Mouse (Mus musculus): ENCODE measurements around the gene Lysmd3. TPM values are rescaled to one million over a fixed set of nuclear protein-coding genes. Genes with fewer than 3 reads are reported as not detected.
A peak's percentile ranks its signal among the peaks of the same experiment; 100 is the strongest.
"Not testable (repeated sequence)": the region's sequence is repeated elsewhere in the genome, so short reads cannot be mapped to it uniquely, and the experiment has no call there.

The Lysmd3 gene
- polyA plus RNA-seq, 1 experiment from 2014 or later = 26.0 TPM

DNA sequence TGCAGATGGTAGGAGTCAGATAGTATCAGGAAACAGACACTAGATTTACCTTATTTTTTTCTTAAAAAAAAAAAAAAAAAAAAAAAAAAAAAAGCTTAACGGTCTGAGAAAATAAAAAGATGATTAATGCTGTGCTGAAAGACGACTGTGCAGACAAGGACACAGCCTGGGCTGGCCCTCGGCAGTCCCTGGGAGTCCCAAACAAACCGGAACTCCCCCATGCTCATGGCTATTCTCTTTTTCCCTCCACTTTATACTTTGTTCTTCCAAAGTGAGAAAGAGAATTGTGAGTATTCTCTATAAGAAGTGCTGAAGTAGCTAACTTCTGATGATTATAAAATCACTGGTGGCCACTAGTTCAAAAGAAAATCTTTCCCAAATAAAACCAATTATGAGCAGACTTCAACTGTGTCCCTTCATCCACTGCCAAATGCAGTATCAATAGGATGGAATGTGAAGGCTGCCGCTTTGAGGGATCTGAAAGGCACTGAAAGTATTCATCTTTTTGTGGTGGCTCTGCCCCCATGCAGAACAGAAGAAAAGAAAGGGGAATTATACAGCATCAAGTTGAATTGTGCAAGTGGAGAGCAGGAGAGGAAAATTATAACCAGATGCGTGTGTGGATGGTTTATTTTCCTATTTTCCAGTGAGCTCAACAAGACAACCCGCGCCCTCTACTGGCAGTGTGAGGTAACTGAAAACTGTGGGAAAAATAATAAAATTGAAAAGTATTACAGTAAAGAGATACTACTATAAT is 16.0 kb upstream of the Lysmd3 start:
- Histone ChIP-seq H3K9ac (replicated peaks; ENCODE audit: low read length) (no peak overlapping the region), H3K36me3 (ENCODE audit: insufficient read depth, low read length) (no peaks in the 10 kb centered on the region), H3K4me1 (ENCODE audit: insufficient read depth, low read length) (no peaks in the 10 kb centered on the region; the same call in 1 of the 2 replicates), H3K9me3 (ENCODE audit: low read length) (no peaks in the 10 kb centered on the region), H3K27me3 (ENCODE audit: insufficient read depth, low read length) (no peaks in the 10 kb centered on the region), H3K4me2 (replicated peaks; ENCODE audit: low read depth, low read length) (peak overlapping the region; percentile 25), H3K4me3 (ENCODE audit: low read length) (no peak overlapping the region), H3K27ac (ENCODE audit: low read length) (no peak overlapping the region)
- ATAC-seq (ENCODE audit: low FRiP score, low TSS enrichment) = no peak
- WGBS = 11% methylated on average over 8 of the region's 8 CpGs

DNA sequence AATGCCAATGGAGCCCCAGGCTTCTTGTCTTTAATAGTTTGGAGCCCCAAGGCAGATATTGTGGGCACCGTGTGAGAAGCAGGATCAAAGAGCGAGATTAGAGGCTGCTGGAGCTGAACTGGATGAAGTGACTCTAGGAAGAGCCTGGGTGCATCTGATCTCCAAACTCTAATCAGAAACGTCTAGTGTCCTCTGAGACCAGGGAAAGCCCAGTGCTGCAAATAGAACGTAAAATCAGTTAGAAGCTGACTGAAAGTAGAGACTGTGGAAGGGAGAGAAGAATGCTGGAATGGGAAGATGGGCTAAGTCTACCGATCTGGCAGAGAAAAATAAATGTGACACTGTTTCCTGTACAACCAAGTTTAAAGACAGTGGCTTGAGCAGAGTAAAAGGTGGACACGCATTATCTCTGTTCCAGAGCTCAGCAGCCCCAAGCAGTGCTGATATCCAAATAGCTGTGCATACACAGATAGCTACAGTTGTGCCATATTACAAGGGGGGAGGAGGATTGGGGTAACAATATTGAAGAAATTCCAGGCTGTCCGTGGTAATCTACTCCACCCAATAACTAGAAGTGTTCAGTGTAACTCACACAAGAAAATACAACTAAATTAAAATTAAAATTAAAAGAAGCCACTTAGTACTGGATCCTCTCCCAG is 14.8 kb upstream of the Lysmd3 start:
- Histone ChIP-seq H3K9ac (replicated peaks; ENCODE audit: low read length) (no peak overlapping the region), H3K27ac (ENCODE audit: low read length) (no peak overlapping the region), H3K9me3 (ENCODE audit: low read length) (no peaks in the 10 kb centered on the region), H3K36me3 (ENCODE audit: insufficient read depth, low read length) (no peaks in the 10 kb centered on the region), H3K4me1 (ENCODE audit: insufficient read depth, low read length) (no peaks in the 10 kb centered on the region; the same call in 1 of the 2 replicates), H3K4me3 (ENCODE audit: low read length) (no peak overlapping the region), H3K4me2 (replicated peaks; ENCODE audit: low read depth, low read length) (no peak overlapping the region), H3K27me3 (ENCODE audit: insufficient read depth, low read length) (no peaks in the 10 kb centered on the region)
- WGBS = 70% methylated on average over 7 of the region's 7 CpGs
- no peak for ATAC-seq (ENCODE audit: low FRiP score, low TSS enrichment)

DNA sequence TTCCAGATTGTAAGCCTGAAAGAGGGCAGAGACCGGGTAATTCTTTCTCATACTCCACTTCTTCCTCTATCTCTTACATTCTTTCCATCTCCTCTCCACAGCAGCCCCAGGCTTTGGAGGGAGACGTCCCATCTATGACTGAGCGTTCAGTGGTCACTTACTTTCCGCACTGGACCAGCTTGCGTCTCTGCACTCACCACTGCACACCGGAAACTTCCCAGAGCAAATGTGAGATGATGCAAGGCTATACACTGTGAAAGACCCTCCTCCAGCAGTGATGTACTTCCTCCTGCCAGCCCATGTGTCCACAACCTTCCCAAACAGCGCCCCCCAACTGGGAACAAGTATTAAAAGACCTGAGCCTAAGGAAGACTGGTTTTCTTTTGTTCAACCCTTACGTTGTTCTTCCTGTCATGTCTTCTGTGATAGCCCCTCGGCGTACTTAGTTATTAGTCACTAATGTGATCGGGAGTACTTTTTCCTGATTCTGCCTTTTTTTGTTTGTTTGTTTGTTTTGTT is 13.4 kb upstream of the Lysmd3 start:
- no peaks in the 10 kb centered on the region for H3K36me3 ChIP-seq (ENCODE audit: insufficient read depth, low read length)
- no peak for ATAC-seq (ENCODE audit: low FRiP score, low TSS enrichment)
- no peaks in the 10 kb centered on the region for H3K27me3 ChIP-seq (ENCODE audit: insufficient read depth, low read length)
- H3K9ac ChIP-seq (replicated peaks; ENCODE audit: low read length) = no peak overlapping the region
- no peak overlapping the region for H3K4me2 ChIP-seq (replicated peaks; ENCODE audit: low read depth, low read length)
- 87% methylated on average over 11 of the region's 11 CpGs for WGBS
- no peaks in the 10 kb centered on the region for H3K9me3 ChIP-seq (ENCODE audit: low read length)
- H3K27ac ChIP-seq (ENCODE audit: low read length) = no peak overlapping the region
- H3K4me1 ChIP-seq (ENCODE audit: insufficient read depth, low read length) = no peaks in the 10 kb centered on the region; the same call in 1 of the 2 replicates
- H3K4me3 ChIP-seq (ENCODE audit: low read length) = no peak overlapping the region

DNA sequence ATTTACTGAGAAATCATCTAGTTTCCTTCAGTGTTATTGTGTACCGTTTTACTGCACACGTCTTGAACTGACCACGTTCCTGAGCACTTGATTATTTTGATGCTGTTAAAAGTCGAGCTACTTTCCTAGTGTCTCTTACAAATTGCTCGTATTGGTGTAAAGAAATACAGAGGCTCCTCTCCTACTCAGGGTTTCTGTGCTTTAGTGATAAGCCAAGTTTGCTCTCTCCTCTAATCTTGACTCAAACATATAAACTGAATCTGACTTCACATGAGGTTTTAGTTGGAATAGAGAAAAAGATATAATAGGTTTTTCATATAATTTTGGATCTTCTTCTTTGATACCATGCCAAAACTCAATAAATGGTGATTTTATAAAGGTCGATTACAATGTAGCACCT is 11.1 kb upstream of the Lysmd3 start:
- Histone ChIP-seq H3K9me3 (ENCODE audit: low read length) (no peaks in the 10 kb centered on the region), H3K27me3 (ENCODE audit: insufficient read depth, low read length) (no peaks in the 10 kb centered on the region), H3K36me3 (ENCODE audit: insufficient read depth, low read length) (no peaks in the 10 kb centered on the region), H3K4me2 (replicated peaks; ENCODE audit: low read depth, low read length) (no peak overlapping the region), H3K9ac (replicated peaks; ENCODE audit: low read length) (no peak overlapping the region), H3K4me1 (ENCODE audit: insufficient read depth, low read length) (no peaks in the 10 kb centered on the region; the same call in 1 of the 2 replicates), H3K4me3 (ENCODE audit: low read length) (no peak overlapping the region), H3K27ac (ENCODE audit: low read length) (no peak overlapping the region)
- no peak for ATAC-seq (ENCODE audit: low FRiP score, low TSS enrichment)
- 82% methylated on average over 6 of the region's 6 CpGs for WGBS

DNA sequence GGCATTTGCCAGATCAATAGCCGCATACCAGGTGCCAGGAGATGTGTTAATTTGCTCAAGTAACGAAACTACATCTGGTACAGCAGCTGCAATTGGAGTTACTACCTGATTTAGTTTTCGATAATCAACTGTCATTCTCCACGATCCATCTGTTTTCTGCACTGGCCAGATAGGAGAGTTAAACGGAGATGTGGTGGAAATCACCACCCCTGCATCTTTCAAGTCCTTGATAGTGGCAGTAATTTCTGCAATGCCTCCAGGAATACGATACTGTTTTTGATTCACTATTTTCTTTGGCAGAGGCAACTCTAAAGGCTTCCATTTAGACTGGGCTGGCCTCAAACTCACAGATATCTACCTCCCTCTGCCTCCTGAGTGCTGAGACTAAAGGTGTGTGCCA is 7.1 kb upstream of the Lysmd3 start:
- not testable (repeated sequence) for H3K36me3 ChIP-seq (ENCODE audit: insufficient read depth, low read length); H3K4me3 ChIP-seq (ENCODE audit: low read length); H3K4me2 ChIP-seq (replicated peaks; ENCODE audit: low read depth, low read length); H3K4me1 ChIP-seq (ENCODE audit: insufficient read depth, low read length); H3K9ac ChIP-seq (replicated peaks; ENCODE audit: low read length); H3K9me3 ChIP-seq (ENCODE audit: low read length); H3K27ac ChIP-seq (ENCODE audit: low read length); ATAC-seq (ENCODE audit: low FRiP score, low TSS enrichment); H3K27me3 ChIP-seq (ENCODE audit: insufficient read depth, low read length)
- 69% methylated on average over 4 of the region's 6 CpGs for WGBS

DNA sequence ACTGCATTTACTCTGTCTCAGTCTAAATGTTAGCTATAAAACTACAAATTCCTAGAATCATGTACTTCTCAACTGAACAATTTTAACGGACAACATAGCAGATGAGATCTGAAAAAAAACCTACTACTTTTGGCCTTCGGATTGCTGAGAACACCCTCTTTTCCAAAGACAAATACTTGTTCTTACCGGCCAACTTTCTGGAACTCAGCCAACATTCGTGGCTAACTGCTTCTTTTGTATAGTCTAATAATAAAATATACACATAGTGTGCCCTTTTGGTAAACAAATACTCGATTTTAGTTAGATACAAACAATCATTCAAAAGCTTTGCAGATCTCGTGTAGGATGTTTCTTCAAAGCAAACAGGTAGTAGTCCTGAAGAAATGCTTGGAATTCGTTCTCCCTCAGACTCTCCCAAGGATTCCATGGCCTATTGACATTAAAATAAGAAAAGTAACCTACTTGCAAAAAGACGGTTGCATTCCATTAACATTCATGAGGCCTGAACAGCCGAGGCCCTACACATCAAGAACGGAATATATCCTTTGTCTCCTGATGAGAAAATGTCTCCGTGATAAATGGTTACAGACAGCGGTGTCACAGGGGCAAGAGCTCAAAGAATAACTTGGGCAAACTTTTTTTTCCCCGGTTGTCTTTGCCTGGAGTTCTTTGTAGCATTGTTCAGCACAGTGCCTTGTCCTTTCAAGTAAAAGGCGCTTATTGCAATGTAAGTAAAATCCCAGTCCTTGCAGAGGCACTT is 1.2 kb upstream of the Lysmd3 start:
- no peaks in the 10 kb centered on the region for H3K27me3 ChIP-seq (ENCODE audit: insufficient read depth, low read length)
- no peak for ATAC-seq (ENCODE audit: low FRiP score, low TSS enrichment)
- H3K36me3 ChIP-seq (ENCODE audit: insufficient read depth, low read length) = 0 out of 2 replicates have a peak, but pooled peaks cover 2% of the 10 kb centered on the region
- H3K27ac ChIP-seq (ENCODE audit: low read length) = no peak overlapping the region
- peak overlapping the region; percentile 64 for H3K4me2 ChIP-seq (replicated peaks; ENCODE audit: low read depth, low read length)
- WGBS = 35% methylated on average over 14 of the region's 14 CpGs
- H3K9me3 ChIP-seq (ENCODE audit: low read length) = no peaks in the 10 kb centered on the region
- peaks cover 16% of the 10 kb centered on the region for H3K4me1 ChIP-seq (ENCODE audit: insufficient read depth, low read length)
- no peak overlapping the region for H3K9ac ChIP-seq (replicated peaks; ENCODE audit: low read length)
- no peak overlapping the region for H3K4me3 ChIP-seq (ENCODE audit: low read length)

DNA sequence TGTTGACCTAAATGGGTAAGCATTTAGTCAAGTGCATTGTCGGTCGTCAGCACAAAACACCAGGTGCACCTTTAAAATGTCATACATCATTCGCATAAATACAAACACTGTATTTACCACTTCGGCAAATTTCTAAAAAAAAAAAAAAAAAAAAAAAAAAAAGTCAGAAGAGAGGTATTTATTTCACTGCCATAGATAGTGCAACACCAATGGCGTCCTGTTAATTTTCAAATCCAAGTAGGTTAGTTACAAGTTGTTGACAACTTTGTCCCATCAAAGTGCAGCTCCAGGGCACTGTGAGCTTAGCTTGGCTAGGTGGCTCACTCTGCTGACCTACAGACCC is 484 bp upstream of the Lysmd3 start:
- Histone ChIP-seq H3K27me3 (ENCODE audit: insufficient read depth, low read length) (no peaks in the 10 kb centered on the region), H3K4me1 (ENCODE audit: insufficient read depth, low read length) (peaks cover 16% of the 10 kb centered on the region), H3K27ac (ENCODE audit: low read length) (peak overlapping the region; percentile 94), H3K9ac (replicated peaks; ENCODE audit: low read length) (peak overlapping the region; percentile 78), H3K36me3 (ENCODE audit: insufficient read depth, low read length) (0 out of 2 replicates have a peak, but pooled peaks cover 2% of the 10 kb centered on the region), H3K9me3 (ENCODE audit: low read length) (no peaks in the 10 kb centered on the region), H3K4me2 (replicated peaks; ENCODE audit: low read depth, low read length) (peak overlapping the region; percentile 64), H3K4me3 (ENCODE audit: low read length) (peak overlapping the region; percentile 80)
- ATAC-seq (ENCODE audit: low FRiP score, low TSS enrichment) = no peak
- WGBS = 21% methylated on average over 5 of the region's 5 CpGs

DNA sequence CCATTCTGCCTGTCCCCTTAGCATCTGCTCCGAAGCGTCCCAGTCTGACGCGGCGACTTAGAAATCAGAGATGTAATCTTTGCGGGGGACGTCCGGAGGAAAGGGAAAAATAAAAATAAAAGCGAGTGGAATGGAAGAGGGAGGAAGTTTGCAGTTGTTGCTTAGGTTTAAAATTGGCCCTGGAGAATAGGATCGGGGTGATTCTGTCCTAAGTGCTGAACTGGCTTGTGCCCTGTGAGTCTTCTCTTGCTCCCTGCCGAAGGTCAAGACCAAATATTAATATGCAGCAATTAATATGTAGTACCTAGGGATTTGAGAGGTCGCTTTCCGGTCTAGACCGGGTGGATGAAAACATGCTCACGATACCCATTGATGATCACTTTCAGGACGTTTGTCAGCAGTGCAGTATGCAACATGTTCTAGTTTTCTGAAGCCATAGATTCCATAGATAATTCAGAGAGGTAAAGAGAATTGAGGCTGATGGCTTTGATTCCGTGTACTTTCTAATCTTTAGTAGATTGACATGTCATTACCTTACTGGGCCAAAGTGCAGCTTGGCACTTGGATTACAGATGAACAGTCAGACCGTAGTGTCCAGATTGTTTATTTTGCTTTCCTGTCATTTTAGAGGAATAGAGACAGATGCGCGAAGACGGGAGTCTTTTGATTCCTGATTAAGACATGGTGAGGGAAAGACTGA is 740 bp downstream of the Lysmd3 start:
- Histone ChIP-seq H3K36me3 (ENCODE audit: insufficient read depth, low read length) (0 out of 2 replicates have a peak, but pooled peaks cover 2% of the 10 kb centered on the region), H3K4me1 (ENCODE audit: insufficient read depth, low read length) (peaks cover 16% of the 10 kb centered on the region), H3K9ac (replicated peaks; ENCODE audit: low read length) (peak overlapping the region; percentile 86), H3K27me3 (ENCODE audit: insufficient read depth, low read length) (no peaks in the 10 kb centered on the region), H3K4me3 (ENCODE audit: low read length) (peak overlapping the region; percentile 80), H3K27ac (ENCODE audit: low read length) (peak overlapping the region; percentile 81), H3K9me3 (ENCODE audit: low read length) (no peaks in the 10 kb centered on the region), H3K4me2 (replicated peaks; ENCODE audit: low read depth, low read length) (peak overlapping the region; percentile 64)
- 9% methylated on average over 21 of the region's 21 CpGs for WGBS
- ATAC-seq (ENCODE audit: low FRiP score, low TSS enrichment) = peak; percentile 3

DNA sequence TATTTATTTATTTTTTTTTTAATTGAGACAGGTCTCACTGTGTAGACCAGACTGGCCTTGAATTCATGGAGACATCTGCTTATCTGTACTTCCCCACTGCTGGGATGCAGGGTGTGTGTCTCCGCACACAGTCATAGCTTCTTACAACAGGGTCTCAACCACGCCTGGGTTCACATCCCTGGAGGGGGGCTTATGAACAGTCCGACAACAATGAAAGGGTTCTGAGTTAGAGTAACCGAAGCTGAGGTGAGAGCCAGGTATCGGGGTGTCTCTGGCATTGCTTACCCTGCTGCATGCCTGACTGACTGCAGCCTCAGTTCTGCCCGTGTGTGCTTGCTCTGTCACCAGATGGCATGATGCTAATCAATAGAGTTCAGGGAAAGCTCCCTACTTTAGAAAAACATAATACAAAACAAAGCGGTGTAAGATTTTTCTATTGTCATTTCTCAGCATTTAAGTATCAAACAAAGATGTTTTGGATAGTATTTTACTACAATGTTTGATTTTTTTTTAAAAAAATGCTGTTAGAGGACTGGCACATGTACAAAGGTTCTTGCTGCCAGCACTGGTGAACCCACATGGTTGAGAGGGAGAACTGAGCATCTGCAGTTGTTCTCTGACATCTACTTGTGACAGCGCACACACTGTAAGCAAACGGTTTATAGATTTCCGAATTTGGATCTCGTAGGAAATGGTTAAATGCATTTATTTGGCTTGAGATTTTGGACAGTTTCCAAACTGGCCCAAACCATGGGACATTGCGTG is 6.3 kb downstream of the Lysmd3 start:
- 0 out of 2 replicates have a peak, but pooled peaks have one; percentile 12 for ATAC-seq (ENCODE audit: low FRiP score, low TSS enrichment)
- H3K27me3 ChIP-seq (ENCODE audit: insufficient read depth, low read length) = no peaks in the 10 kb centered on the region
- 88% methylated on average over 12 of the region's 12 CpGs for WGBS

More for the DNA sequence above, 6.3 kb downstream of the Lysmd3 start:
- Histone ChIP-seq H3K4me1 (ENCODE audit: insufficient read depth, low read length) (peaks cover 4% of the 10 kb centered on the region), H3K4me3 (ENCODE audit: low read length) (no peak overlapping the region), H3K4me2 (replicated peaks; ENCODE audit: low read depth, low read length) (no peak overlapping the region), H3K27ac (ENCODE audit: low read length) (no peak overlapping the region), H3K9ac (replicated peaks; ENCODE audit: low read length) (no peak overlapping the region), H3K9me3 (ENCODE audit: low read length) (no peaks in the 10 kb centered on the region), H3K36me3 (ENCODE audit: insufficient read depth, low read length) (peaks cover 28% of the 10 kb centered on the region; the same call in 1 of the 2 replicates)
